Mouse (Mus musculus) cerebellum, adult 2 months (tissue): ENCODE data around the gene Kdelc1. TPM values are rescaled to one million over a fixed set of nuclear protein-coding genes. Genes with fewer than 3 reads are reported as not detected.

Source experiments
- DNase-seq, 2 experiments: peaks; one replicate each; pipeline ENCODE4 v3.0.0; 2021
- H3K27ac ChIP-seq: fragments of 200-500 bp; 2 replicates; pipeline ENCODE4 v1.5.1; 2012; ENCODE audit warnings: low read length, control low read depth, inconsistent platforms; ENCODE audit not compliant: insufficient read depth
- H3K27me3 ChIP-seq: fragments of 200-500 bp; 2 replicates; pipeline ENCODE4 v1.6.1; 2012; ENCODE audit warnings: inconsistent platforms, mild to moderate bottlenecking, low read length, moderate library complexity; ENCODE audit not compliant: control insufficient read depth, insufficient read depth
- H3K4me1 ChIP-seq: fragments of 200-500 bp; 2 replicates; pipeline ENCODE4 v1.6.1; 2011; ENCODE audit warnings: low read length; ENCODE audit not compliant: control insufficient read depth, insufficient read depth
- H3K4me3 ChIP-seq: fragments of 200-500 bp; replicated peaks from 2 replicates; pipeline ENCODE3; 2011; ENCODE audit warnings: mild to moderate bottlenecking, low read depth, low read length, control low read depth; ENCODE audit not compliant: insufficient read depth
- CTCF ChIP-seq: fragments of 200-500 bp; IDR thresholded peaks from 2 replicates; pipeline ENCODE4 v1.5.1; 2011; ENCODE audit warnings: low read depth, mild to moderate bottlenecking, control low read depth, low read length, moderate library complexity, borderline replicate concordance; ENCODE audit not compliant: insufficient read depth
- POLR2A ChIP-seq: fragments of 200-500 bp; IDR thresholded peaks from 2 replicates; pipeline ENCODE4 v1.6.1; 2011; ENCODE audit warnings: low read length, control low read depth, borderline replicate concordance; ENCODE audit not compliant: insufficient read depth
- WGBS: fragments of 180-500 bp; shearing (Covaris S2); methylation state at CpG from one replicate; pipeline ENCODE4 v1.1.7; 2018; 5-methylcytosine and 5-hydroxymethylcytosine counted together
- polyA plus RNA-seq: library from polyadenylated mRNA; depleted of rRNA; stranded (reverse); fragments of >200 nt; gene quantifications from 2 replicates; pipeline ENCODE4 v1.2.3, GENCODE M21; 2012; rRNA removed

Kdelc1 gene
- polyA plus RNA-seq: 14.6 and 15.3 TPM in 2 replicates

GRCm38 (mm10) chr1:44118239-44119054, at the start of gene Kdelc1, which contains the start of gene Bivm:
Kdelc1 (minus strand) TSS chr1:44118808.
Bivm (plus strand) TSS chr1:44118957.
- no peaks in the 10 kb centered on the region for H3K27me3 ChIP-seq
- peak within 1 kb of the TSS; percentile 88 for H3K4me3 ChIP-seq
- peak within 1 kb of the TSS; percentile 91 for H3K27ac ChIP-seq
- H3K4me1 ChIP-seq: no peaks in the 10 kb centered on the region; the same call in 1 of the 2 replicates
- no peak for TF ChIP-seq CTCF
- TF ChIP-seq POLR2A: peak; percentile 46; the same call in 1 of the 2 replicates
- DNase-seq: peak; percentile 88 to 95
- under 1% methylated on average over 39 of the region's 39 CpGs for WGBS

GRCm38 (mm10) chr1:44167859-44168383, 49.3 kb upstream of the Kdelc1 start:
- 96% methylated on average over 3 of the region's 3 CpGs for WGBS
- DNase-seq: no peak
- no peaks in the 10 kb centered on the region for H3K4me1 ChIP-seq
- H3K27me3 ChIP-seq: no peaks in the 10 kb centered on the region
- TF ChIP-seq CTCF: no peak
- no peak for TF ChIP-seq POLR2A
- H3K27ac ChIP-seq: no peak overlapping the region
- no peak overlapping the region for H3K4me3 ChIP-seq

GRCm38 (mm10) chr1:44162389-44162788, 43.8 kb upstream of the Kdelc1 start:
- 98% methylated on average over 5 of the region's 5 CpGs for WGBS

GRCm38 (mm10) chr1:44161818-44162217, 43.2 kb upstream of the Kdelc1 start:
- WGBS: 92% methylated on average over 6 of the region's 6 CpGs
- no peaks in the 10 kb centered on the region for H3K27me3 ChIP-seq
- TF ChIP-seq CTCF (no peak), POLR2A (no peak)
- H3K4me1 ChIP-seq: no peaks in the 10 kb centered on the region
- DNase-seq: no peak
- H3K27ac ChIP-seq: no peak overlapping the region
- no peak overlapping the region for H3K4me3 ChIP-seq

More at GRCm38 (mm10) chr1:44162389-44162788, 43.8 kb upstream of the Kdelc1 start:
- no peak for DNase-seq
- TF ChIP-seq CTCF (no peak), POLR2A (no peak)
- no peak overlapping the region for H3K27ac ChIP-seq
- no peaks in the 10 kb centered on the region for H3K27me3 ChIP-seq
- no peak overlapping the region for H3K4me3 ChIP-seq
- no peaks in the 10 kb centered on the region for H3K4me1 ChIP-seq

GRCm38 (mm10) chr1:44158317-44158716, 39.7 kb upstream of the Kdelc1 start:
- Histone ChIP-seq H3K4me1 (no peaks in the 10 kb centered on the region), H3K27me3 (no peaks in the 10 kb centered on the region), H3K4me3 (no peak overlapping the region), H3K27ac (no peak overlapping the region)
- no peak for DNase-seq
- 94% methylated on average over 6 of the region's 6 CpGs for WGBS
- TF ChIP-seq CTCF (no peak), POLR2A (no peak)

- 97% methylated on average over 4 of the region's 4 CpGs for WGBS
- Histone ChIP-seq H3K4me3 (no peak overlapping the region), H3K4me1 (no peaks in the 10 kb centered on the region), H3K27ac (no peak overlapping the region), H3K27me3 (no peaks in the 10 kb centered on the region)
- no peak for TF ChIP-seq POLR2A
- no peak for DNase-seq
Measured at GRCm38 (mm10) chr1:44155287-44155686, 36.7 kb upstream of the Kdelc1 start.

- TF ChIP-seq POLR2A: no peak
- TF ChIP-seq CTCF: no peak
- DNase-seq: no peak
- peak overlapping the region; percentile 57 for H3K4me3 ChIP-seq
- H3K27me3 ChIP-seq: no peaks in the 10 kb centered on the region
- no peak overlapping the region for H3K27ac ChIP-seq
- H3K4me1 ChIP-seq: no peaks in the 10 kb centered on the region
- 6% methylated on average over 6 of the region's 6 CpGs for WGBS
Measured at GRCm38 (mm10) chr1:44148706-44149105, 30.1 kb upstream of the Kdelc1 start.
